Mouse (Mus musculus) CH12.LX (cell line): ENCODE measurements around the gene Gm128. TPM values are rescaled to one million over a fixed set of nuclear protein-coding genes. Genes with fewer than 3 reads are reported as not detected.

Source experiments
- DNase-seq: peaks from one replicate; pipeline ENCODE4 v3.0.0-alpha.2; 2013; ENCODE audit errors: extremely low read depth
- H3K27ac ChIP-seq: 2 replicates; pipeline ENCODE4 v1.5.1; 2012; ENCODE audit warnings: low read depth, mild to moderate bottlenecking, control low read depth, moderate library complexity; ENCODE audit not compliant: insufficient read depth
- H3K27me3 ChIP-seq: replicated peaks from 2 replicates; pipeline ENCODE3; 2012; ENCODE audit warnings: inconsistent platforms
- H3K36me3 ChIP-seq, 2 experiments: replicated peaks in 1 of 2; 2 replicates each; pipeline versions ENCODE3 to v1.6.1; 2012; ENCODE audit warnings: inconsistent platforms in 1 of 2, low read length in 1 of 2, mild to moderate bottlenecking in 1 of 2, mixed read lengths in 1 of 2, moderate library complexity in 1 of 2; ENCODE audit not compliant: control insufficient read depth in 1 of 2, insufficient read depth in 1 of 2
- H3K4me1 ChIP-seq, 2 experiments: 2 replicates each; pipeline ENCODE4 v1.6.1; 2012; ENCODE audit warnings: inconsistent platforms in 1 of 2, moderate library complexity in 1 of 2; ENCODE audit not compliant: insufficient read depth in 2 of 2, control insufficient read depth in 1 of 2
- H3K4me2 ChIP-seq: 2 replicates; pipeline ENCODE4 v1.6.1; 2012; ENCODE audit warnings: low read depth, mild to moderate bottlenecking, control low read depth; ENCODE audit not compliant: poor library complexity, insufficient read depth, severe bottlenecking
- H3K4me3 ChIP-seq, 3 experiments: fragments of 150-350 bp in 1 of 3; sonication (generic) in 1 of 3; replicated peaks in 1 of 3; 2 replicates each; pipeline versions ENCODE3 to v1.5.1; 2011 to 2012; ENCODE audit warnings: low read depth in 2 of 3, low read length in 2 of 3, mild to moderate bottlenecking in 2 of 3, moderate library complexity in 2 of 3, control low read depth in 1 of 3, improper control_type of control experiment in 1 of 3, inconsistent platforms in 1 of 3, mixed read lengths in 1 of 3; ENCODE audit not compliant: poor library complexity in 1 of 3
- H3K79me2 ChIP-seq: replicated peaks from 2 replicates; pipeline ENCODE4 v1.6.1; 2012; ENCODE audit warnings: mild to moderate bottlenecking, moderate library complexity; ENCODE audit not compliant: control insufficient read depth, poor library complexity, insufficient read depth, severe bottlenecking; ENCODE audit errors: extremely low read depth
- H3K9ac ChIP-seq: 2 replicates; pipeline ENCODE4 v1.6.1; 2012; ENCODE audit warnings: low read depth, mild to moderate bottlenecking, control low read depth, moderate library complexity; ENCODE audit not compliant: insufficient read depth
- H3K9me3 ChIP-seq: replicated peaks from 2 replicates; pipeline ENCODE3; 2012; ENCODE audit warnings: low read length, inconsistent platforms, mixed read lengths
- BHLHE40 ChIP-seq: IDR thresholded peaks from 2 replicates; pipeline ENCODE4 v1.6.1; 2011; ENCODE audit warnings: mild to moderate bottlenecking, low read depth, low read length, improper control_type of control experiment
- CTCF ChIP-seq, 2 experiments: IDR thresholded peaks in 1 of 2; conservative IDR thresholded peaks in 1 of 2; 2 replicates each; pipeline ENCODE4 v1.5.1; 2011 to 2012; ENCODE audit warnings: low read depth in 2 of 2, low read length in 2 of 2, improper control_type of control experiment in 1 of 2, inconsistent platforms in 1 of 2, mild to moderate bottlenecking in 1 of 2, moderate library complexity in 1 of 2
- EP300 ChIP-seq: IDR thresholded peaks from 2 replicates; pipeline ENCODE4 v1.6.1; 2011; ENCODE audit warnings: low read length, improper control_type of control experiment
- GABPA ChIP-seq: IDR thresholded peaks from 2 replicates; pipeline ENCODE4 v1.6.1; 2012; ENCODE audit warnings: low read depth, low read length, improper control_type of control experiment, inconsistent platforms; ENCODE audit not compliant: insufficient replicate concordance
- HCFC1 ChIP-seq: IDR thresholded peaks from 2 replicates; pipeline ENCODE4 v1.6.1; 2012; ENCODE audit warnings: low read depth, mild to moderate bottlenecking, inconsistent platforms, low read length, improper control_type of control experiment
- KAT2A ChIP-seq: IDR thresholded peaks from 2 replicates; pipeline ENCODE4 v1.6.1; 2012; ENCODE audit warnings: low read length, improper control_type of control experiment, inconsistent platforms; ENCODE audit not compliant: insufficient replicate concordance
- MAX ChIP-seq: IDR thresholded peaks from 2 replicates; pipeline ENCODE4 v1.6.1; 2011; ENCODE audit warnings: low read length, improper control_type of control experiment
- MAZ ChIP-seq: IDR thresholded peaks from 2 replicates; pipeline ENCODE4 v1.6.1; 2012; ENCODE audit warnings: low read depth, mild to moderate bottlenecking, inconsistent platforms, low read length, improper control_type of control experiment, moderate library complexity
- MEF2A ChIP-seq: IDR thresholded peaks from 2 replicates; pipeline ENCODE4 v1.6.1; 2014; ENCODE audit warnings: low read depth, mild to moderate bottlenecking, inconsistent platforms, low read length, improper control_type of control experiment, borderline replicate concordance
- MXI1 ChIP-seq: IDR thresholded peaks from 2 replicates; pipeline ENCODE4 v1.6.1; 2011; ENCODE audit warnings: mild to moderate bottlenecking, low read depth, low read length, improper control_type of control experiment
- MYC ChIP-seq: IDR thresholded peaks from 2 replicates; pipeline ENCODE4 v1.6.1; 2011; ENCODE audit warnings: low read depth, mild to moderate bottlenecking, improper control_type of control experiment, low read length
- NELFE ChIP-seq: IDR thresholded peaks from 2 replicates; pipeline ENCODE4 v1.6.1; 2011; ENCODE audit warnings: low read depth, low read length, improper control_type of control experiment
- NRF1 ChIP-seq: IDR thresholded peaks from 2 replicates; pipeline ENCODE4 v1.6.1; 2014; ENCODE audit warnings: low read depth, mild to moderate bottlenecking, inconsistent platforms, low read length, improper control_type of control experiment, moderate library complexity
- POLR2A ChIP-seq: IDR thresholded peaks from 2 replicates; pipeline ENCODE4 v1.6.1; 2011; ENCODE audit warnings: low read depth, mild to moderate bottlenecking, improper control_type of control experiment, low read length
- POLR2AphosphoS2 ChIP-seq: IDR thresholded peaks from 2 replicates; pipeline ENCODE4 v1.6.1; 2011; ENCODE audit warnings: low read depth, low read length, improper control_type of control experiment
- RAD21 ChIP-seq: IDR thresholded peaks from 2 replicates; pipeline ENCODE4 v1.6.1; 2011; ENCODE audit warnings: low read depth, mild to moderate bottlenecking, low read length, improper control_type of control experiment, moderate library complexity
- RCOR1 ChIP-seq: conservative IDR thresholded peaks from 2 replicates; pipeline ENCODE4 v1.6.1; 2012; ENCODE audit warnings: low read depth, mild to moderate bottlenecking, inconsistent platforms, low read length, improper control_type of control experiment
- SIN3A ChIP-seq: IDR thresholded peaks from 2 replicates; pipeline ENCODE4 v1.6.1; 2012; ENCODE audit warnings: low read length, improper control_type of control experiment, inconsistent platforms
- SMC3 ChIP-seq: IDR thresholded peaks from 2 replicates; pipeline ENCODE4 v1.6.1; 2011; ENCODE audit warnings: low read depth, low read length, improper control_type of control experiment
- USF1 ChIP-seq: IDR thresholded peaks from 2 replicates; pipeline ENCODE4 v1.6.1; 2014; ENCODE audit warnings: low read depth, mild to moderate bottlenecking, inconsistent platforms, low read length, improper control_type of control experiment
- USF2 ChIP-seq: conservative IDR thresholded peaks from 2 replicates; pipeline ENCODE4 v1.6.1; 2011; ENCODE audit warnings: low read depth, low read length, improper control_type of control experiment
- ZC3H11A ChIP-seq: IDR thresholded peaks from 2 replicates; pipeline ENCODE4 v1.6.1; 2012; ENCODE audit warnings: low read depth, mild to moderate bottlenecking, inconsistent platforms, low read length, improper control_type of control experiment
- ZNF384 ChIP-seq: IDR thresholded peaks from 2 replicates; pipeline ENCODE4 v1.6.1; 2012; ENCODE audit warnings: low read depth, low read length, improper control_type of control experiment, inconsistent platforms
- dilution Hi-C: fragments of 300-500 bp; cut with MboI; formaldehyde crosslinking; loops from 2 replicates; pipeline ENCODE4 v1.14.3; 2020; ENCODE audit warnings: low sequenced_read_pairs; ENCODE audit not compliant: extremely low pct_unique_long_range_greater_than_20kb, extremely low pct_ligation_motif_present
- in situ Hi-C: fragments of 300-500 bp; cut with MboI; formaldehyde crosslinking; loops from 3 replicates; pipeline ENCODE4 v1.14.3; 2019; ENCODE audit warnings: low sequenced_read_pairs, low pct_ligation_motif_present, low pct_unique_long_range_greater_than_20kb, mixed read lengths
- polyA plus RNA-seq: library from polyadenylated mRNA; unstranded; fragments of >175 nt; gene quantifications from 2 replicates; pipeline ENCODE4 v1.2.1, GENCODE M21; 2012; ENCODE audit warnings: low read depth; ENCODE audit not compliant: insufficient read length
- total RNA-seq, 2 experiments: library from RNA; depleted of rRNA; stranded (reverse); fragments of 300-350 nt in 1 of 2; fragments of >200 nt in 1 of 2; gene quantifications; 2 replicates each; pipeline ENCODE4 v1.2.3; 2012 to 2014

Gm128 gene
- total and polyA plus RNA-seq, 3 experiments, result not detected

- no peak for DNase-seq
- H3K27ac ChIP-seq, result no peak overlapping the region
- H3K4me1 ChIP-seq, result peaks cover 0 to 11% of the 10 kb centered on the region in 2 experiments; a peak in 1 of 4 replicates
- no peak for TF ChIP-seq POLR2AphosphoS2
- no peak for TF ChIP-seq POLR2A
- no peak for TF ChIP-seq MAZ
- TF ChIP-seq USF2, result no peak
- TF ChIP-seq USF1, result no peak
- TF ChIP-seq GABPA, result no peak
- no peak for TF ChIP-seq MEF2A
- no peak for TF ChIP-seq MXI1
- no peak for TF ChIP-seq MAX
- no peak for TF ChIP-seq RCOR1
- TF ChIP-seq SMC3, result no peak
- no peak for TF ChIP-seq NELFE
- no peak for TF ChIP-seq ZNF384
- no peak for TF ChIP-seq NRF1
- no peak for TF ChIP-seq KAT2A
- no peak for TF ChIP-seq HCFC1
- TF ChIP-seq EP300, result no peak
- TF ChIP-seq, all 38 proteins: peak for 0
- peaks cover 8 to 69% of the 10 kb centered on the region in 2 experiments for H3K36me3 ChIP-seq
- in situ Hi-C loops, result loop anchor here (5.0 kb wide), 1 partner anchor 132 kb away; the partner anchor contains the start of genes Lysmd1 and Scnm1
- H3K9me3 ChIP-seq, result peaks cover 2% of the 10 kb centered on the region
- dilution Hi-C loops, result no loop called here
- H3K4me2 ChIP-seq, result no peak overlapping the region
- H3K27me3 ChIP-seq, result no peaks in the 10 kb centered on the region
- no peak overlapping the region for H3K9ac ChIP-seq
- no peaks in the 10 kb centered on the region for H3K79me2 ChIP-seq
- H3K4me3 ChIP-seq, result no peak overlapping the region
Measured at GRCm38 (mm10) chr3:95264724-95265123, 23.3 kb upstream of the Gm128 start.

GRCm38 (mm10) chr3:95263089-95263739, 21.8 kb upstream of the Gm128 start:
- in situ Hi-C loops, result no loop called here
- DNase-seq, result peak; percentile 72
- dilution Hi-C loops, result no loop called here
- Histone ChIP-seq H3K4me3 (no peak overlapping the region), H3K4me2 (no peak overlapping the region), H3K27me3 (no peaks in the 10 kb centered on the region), H3K4me1 (peaks cover 0 to 11% of the 10 kb centered on the region in 2 experiments; a peak in 1 of 4 replicates), H3K27ac (no peak overlapping the region), H3K9me3 (peaks cover 2% of the 10 kb centered on the region), H3K79me2 (no peaks in the 10 kb centered on the region), H3K36me3 (peaks cover 11 to 61% of the 10 kb centered on the region in 2 experiments), H3K9ac (no peak overlapping the region)
- 0 out of 2 replicates have a peak, but pooled peaks have one; percentile 39 for TF ChIP-seq MYC
- no peak for TF ChIP-seq USF1
- TF ChIP-seq MAZ, result no peak
- peak; percentile 87 for TF ChIP-seq SMC3
- TF ChIP-seq BHLHE40, result peak; percentile 81
- TF ChIP-seq CTCF (conservative IDR thresholded peaks at IDR 0.05 in 1 of 2, IDR thresholded peaks at IDR 0.05 in 1 of 2; ENCODE audit: low read depth in 2 of 2, low read length in 2 of 2), result peak; percentile 43 to 94; a peak in 3 of 4 replicates
- TF ChIP-seq RAD21, result peak; percentile 91
- TF ChIP-seq ZC3H11A, result peak; percentile 27; the same call in 1 of the 2 replicates
- no peak for TF ChIP-seq SIN3A
